Mouse (Mus musculus) Muller cell, postnatal 12 days (primary cell): ENCODE data around the gene Ap3m1.

Source experiments
- DNase-seq: peaks from one replicate; pipeline ENCODE4 v3.0.0-alpha.2; 2015; ENCODE audit errors: inconsistent ontology term

Ap3m1 gene

DNA sequence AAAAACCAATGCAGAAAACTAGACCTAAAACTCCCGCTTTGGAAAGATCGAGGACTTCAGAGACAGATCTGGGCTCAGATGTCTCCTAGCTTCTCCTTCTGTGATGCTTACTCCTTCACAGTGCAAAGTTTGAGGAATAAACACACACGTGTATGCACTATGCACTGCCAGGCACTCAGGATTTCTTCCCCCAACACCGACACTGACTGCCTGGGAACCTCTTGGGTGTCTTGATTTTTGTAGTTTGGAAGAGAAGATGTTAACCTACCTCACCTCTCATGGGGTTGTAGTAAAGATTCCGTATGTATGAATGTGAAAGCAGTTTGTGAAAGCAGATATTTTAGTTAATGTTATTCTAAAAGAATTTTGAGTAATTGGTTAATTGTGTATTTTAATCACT is 34.4 kb downstream of the Ap3m1 start:
- DNase-seq: no peak

DNA sequence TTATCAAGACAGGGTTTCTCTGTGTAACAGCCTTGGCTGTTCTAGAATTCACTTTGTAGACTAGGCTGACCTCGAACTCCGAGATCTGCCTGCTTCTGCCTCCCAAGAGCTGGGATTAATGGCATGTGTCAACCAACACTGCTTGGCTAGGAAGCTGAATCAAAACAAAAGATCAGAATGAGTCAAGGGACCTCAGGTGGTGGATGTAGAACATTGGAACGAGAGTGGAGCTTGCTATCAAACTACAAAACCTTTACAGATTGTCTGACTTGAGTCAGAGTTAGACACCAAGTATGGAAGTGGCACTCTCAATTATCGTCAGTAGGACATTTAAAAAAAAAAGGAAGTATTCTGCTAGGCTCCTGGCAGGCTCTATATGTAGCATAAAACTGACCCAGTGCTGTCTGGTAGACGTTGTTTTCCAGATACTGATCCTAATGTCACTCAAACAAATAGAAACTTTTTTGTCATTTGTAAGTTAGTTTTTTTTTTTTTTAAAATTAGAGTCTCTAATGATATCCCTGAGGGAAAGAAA is 38.4 kb downstream of the Ap3m1 start:
- no peak for DNase-seq

DNA sequence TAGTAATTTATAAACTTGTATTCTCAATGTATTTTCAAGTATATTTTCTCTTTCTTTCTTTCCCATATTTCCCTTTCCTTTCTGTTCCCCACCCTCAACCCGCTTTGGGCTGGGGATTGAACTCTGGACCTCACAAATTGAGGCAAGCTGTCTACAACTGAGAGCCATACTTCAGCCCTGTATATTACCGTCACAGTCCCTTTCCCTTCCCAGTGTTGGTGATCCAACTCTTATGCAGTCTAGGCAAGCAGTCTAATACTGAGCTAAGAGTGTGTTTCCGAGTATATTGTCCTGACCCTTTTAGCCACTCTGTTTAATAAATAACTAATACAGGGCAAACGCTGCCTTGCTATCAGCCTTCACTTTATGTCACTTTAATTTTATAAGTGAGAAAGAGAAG is 52.7 kb downstream of the Ap3m1 start:
- DNase-seq: no peak

- peak; percentile 89 for DNase-seq
These were observed 54.8 kb downstream of the Ap3m1 start for GRCm38 (mm10) chr14:20997548-20997947.

GRCm38 (mm10) chr14:20996361-20996760 is 55.9 kb downstream of the Ap3m1 start:
- DNase-seq: no peak

DNA sequence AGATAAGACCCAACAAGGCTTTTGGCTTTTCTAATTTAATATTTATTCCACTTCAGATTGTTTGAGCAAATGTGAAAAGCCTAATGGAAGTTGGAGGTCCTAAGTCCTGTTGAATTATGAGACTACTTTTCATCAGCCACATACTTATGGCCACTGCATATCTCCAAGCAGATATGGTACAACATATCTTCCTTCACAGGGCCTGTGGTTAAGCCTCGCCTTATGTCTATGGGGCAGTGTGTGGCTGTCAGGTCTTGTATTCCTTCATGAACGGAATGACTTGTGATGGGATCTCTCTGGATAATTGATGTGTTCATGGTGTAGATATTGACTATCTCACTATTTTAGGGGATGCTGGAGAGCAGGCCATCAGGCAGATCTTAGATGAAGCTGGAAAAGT is 56.8 kb downstream of the Ap3m1 start:
- DNase-seq: no peak

- no peak for DNase-seq
These were observed 57.8 kb downstream of the Ap3m1 start for GRCm38 (mm10) chr14:20994475-20994874.

GRCm38 (mm10) chr14:20993067-20993691 is 59.1 kb downstream of the Ap3m1 start:
- peak; percentile 44 for DNase-seq

DNA sequence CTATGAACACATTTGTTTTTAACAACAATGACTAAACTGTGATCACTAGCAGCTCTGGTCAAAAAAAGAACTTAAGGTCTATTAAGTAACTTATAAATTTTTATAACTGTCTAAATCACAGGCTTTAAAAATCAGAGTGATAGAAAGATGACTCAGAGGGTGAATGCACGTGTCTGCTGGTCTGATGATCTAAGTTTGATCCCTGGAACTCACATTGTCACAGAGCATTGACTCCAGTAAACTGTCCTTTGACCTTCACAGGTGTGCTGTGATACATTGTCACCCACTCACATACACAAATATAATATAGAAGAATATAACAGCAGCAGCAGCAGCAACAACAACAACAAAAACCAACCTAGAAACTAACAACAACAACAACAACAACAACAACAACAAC is 60.8 kb downstream of the Ap3m1 start:
- DNase-seq: no peak

- DNase-seq: no peak
These were observed 66.8 kb downstream of the Ap3m1 start for GRCm38 (mm10) chr14:20985482-20985881.

DNA sequence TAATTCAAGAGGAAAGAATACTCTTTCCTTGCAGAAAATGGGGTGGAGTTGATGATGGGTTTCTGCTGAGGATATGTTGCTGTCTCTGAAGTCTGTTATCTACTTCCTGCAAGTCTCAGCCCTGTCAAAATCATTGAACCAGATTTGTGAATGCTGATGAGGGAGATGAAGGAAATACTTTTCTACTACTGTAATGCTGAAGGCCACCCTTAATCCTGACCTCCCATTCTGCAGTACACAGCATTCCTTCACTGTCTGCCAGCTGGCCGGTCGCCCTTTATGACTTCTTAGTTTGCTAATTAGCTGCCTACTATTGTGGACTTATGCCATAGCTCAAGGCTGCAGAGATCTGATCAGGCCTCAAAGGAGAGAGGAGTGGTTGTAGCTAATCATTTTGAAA is 68.5 kb downstream of the Ap3m1 start:
- peak; percentile 95 for DNase-seq
